Mouse (Mus musculus): ENCODE measurements around the gene Kif26b.

DNA sequence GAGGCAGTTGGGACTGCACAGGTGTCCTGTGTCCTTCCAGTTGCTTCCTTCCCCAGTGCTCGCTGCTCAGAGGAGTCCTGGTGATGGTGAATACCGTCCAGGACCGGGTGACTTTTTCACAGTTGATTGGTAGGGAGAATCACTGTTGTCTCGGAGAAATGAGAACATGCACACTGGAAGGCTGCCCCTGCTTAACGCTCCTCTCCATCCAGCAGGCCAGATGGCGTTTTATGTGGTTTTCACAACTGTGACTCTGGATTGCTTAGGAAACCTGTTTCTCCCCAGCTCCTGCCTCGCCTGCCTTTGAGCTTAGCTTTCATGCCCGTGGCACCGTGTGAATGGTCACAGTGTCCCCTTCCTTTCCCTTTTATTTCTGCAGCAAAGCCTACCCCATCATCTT lies 95.0 kb downstream of the Kif26b start:
- TF ChIP-seq CTCF (IDR thresholded peaks at IDR 0.05; ENCODE audit: low read depth, low read length) (no peak), POLR2A (IDR thresholded peaks at IDR 0.05; ENCODE audit: borderline replicate concordance, low read depth, low read length) (no peak)
